Mouse (Mus musculus): ENCODE measurements at regions not wholly inside any gene's neighbourhood (a gene's known extent, or its start where the extent isn't known, plus 50 kb on each side); places are given as distances from the start of the nearest gene placed in this dataset.

- TF ChIP-seq EP300 (IDR thresholded peaks at IDR 0.05; ENCODE audit: low read depth) (no peak), CTCF (IDR thresholded peaks at IDR 0.05; ENCODE audit: low read depth) (no peak)
- Histone ChIP-seq H3K4me1 (ENCODE audit: insufficient read depth) (no peaks in the 10 kb centered on the region), H3K4me2 (ENCODE audit: low read depth, low read length) (no peak overlapping the region), H3K36me3 (replicated peaks; ENCODE audit: insufficient read depth, low read length) (no peaks in the 10 kb centered on the region), H3K9ac (replicated peaks) (no peak overlapping the region), H3K27me3 (ENCODE audit: insufficient read depth, low read length) (no peaks in the 10 kb centered on the region), H3K9me3 (ENCODE audit: low read length) (no peaks in the 10 kb centered on the region), H3K27ac (ENCODE audit: low read depth) (no peak overlapping the region), H3K4me3 (ENCODE audit: low read depth, low read length) (no peak overlapping the region)
- 71% methylated on average over 4 of the region's 4 CpGs for WGBS (ENCODE audit: insufficient replicate concordance)
- DNase-seq (no peak), ATAC-seq (no peak)
Observed at GRCm38 (mm10) chr9:90823574-90824280, 538.5 kb upstream of the Zic4 start.

- Histone ChIP-seq H3K4me3 (ENCODE audit: low read depth, low read length) (no peak overlapping the region), H3K27me3 (ENCODE audit: insufficient read depth, low read length) (no peaks in the 10 kb centered on the region), H3K9me3 (ENCODE audit: low read length) (no peaks in the 10 kb centered on the region), H3K4me1 (ENCODE audit: insufficient read depth) (no peaks in the 10 kb centered on the region), H3K9ac (replicated peaks) (no peak overlapping the region), H3K4me2 (ENCODE audit: low read depth, low read length) (no peak overlapping the region), H3K27ac (ENCODE audit: low read depth) (no peak overlapping the region), H3K36me3 (replicated peaks; ENCODE audit: insufficient read depth, low read length) (no peaks in the 10 kb centered on the region)
- no peak for TF ChIP-seq EP300 (IDR thresholded peaks at IDR 0.05; ENCODE audit: low read depth)
- TF ChIP-seq CTCF (IDR thresholded peaks at IDR 0.05; ENCODE audit: low read depth), result no peak
- ATAC-seq (no peak), DNase-seq (no peak)
- 69% methylated on average over 3 of the region's 3 CpGs for WGBS (ENCODE audit: insufficient replicate concordance)
Observed at GRCm38 (mm10) chr9:90827474-90827873, 534.7 kb upstream of the Zic4 start.

- DNase-seq (no peak), ATAC-seq (no peak)
- Histone ChIP-seq H3K36me3 (replicated peaks; ENCODE audit: insufficient read depth, low read length) (no peaks in the 10 kb centered on the region), H3K27me3 (ENCODE audit: insufficient read depth, low read length) (no peaks in the 10 kb centered on the region), H3K4me3 (ENCODE audit: low read depth, low read length) (no peak overlapping the region), H3K4me2 (ENCODE audit: low read depth, low read length) (no peak overlapping the region), H3K4me1 (ENCODE audit: insufficient read depth) (no peaks in the 10 kb centered on the region), H3K9me3 (ENCODE audit: low read length) (no peaks in the 10 kb centered on the region), H3K27ac (ENCODE audit: low read depth) (no peak overlapping the region), H3K9ac (replicated peaks) (no peak overlapping the region)
- TF ChIP-seq CTCF (IDR thresholded peaks at IDR 0.05; ENCODE audit: low read depth), result no peak
- no peak for TF ChIP-seq EP300 (IDR thresholded peaks at IDR 0.05; ENCODE audit: low read depth)
- 62% methylated on average over 5 of the region's 5 CpGs for whole genome bisulfite sequencing (ENCODE audit: insufficient replicate concordance)
Observed at GRCm38 (mm10) chr9:90828701-90829100, 533.5 kb upstream of the Zic4 start.

GRCm38 (mm10) chr9:90830704-90831103 lies 531.5 kb upstream of the Zic4 start:
- Histone ChIP-seq H3K4me1 (ENCODE audit: insufficient read depth) (no peaks in the 10 kb centered on the region), H3K9me3 (ENCODE audit: low read length) (no peaks in the 10 kb centered on the region), H3K27me3 (ENCODE audit: insufficient read depth, low read length) (no peaks in the 10 kb centered on the region), H3K4me3 (ENCODE audit: low read depth, low read length) (no peak overlapping the region), H3K4me2 (ENCODE audit: low read depth, low read length) (no peak overlapping the region), H3K9ac (replicated peaks) (no peak overlapping the region), H3K27ac (ENCODE audit: low read depth) (no peak overlapping the region), H3K36me3 (replicated peaks; ENCODE audit: insufficient read depth, low read length) (no peaks in the 10 kb centered on the region)
- TF ChIP-seq CTCF (IDR thresholded peaks at IDR 0.05; ENCODE audit: low read depth), result no peak
- TF ChIP-seq EP300 (IDR thresholded peaks at IDR 0.05; ENCODE audit: low read depth), result no peak
- 72% methylated on average over 4 of the region's 4 CpGs for WGBS (ENCODE audit: insufficient replicate concordance)
- ATAC-seq (no peak), DNase-seq (no peak)

DNA sequence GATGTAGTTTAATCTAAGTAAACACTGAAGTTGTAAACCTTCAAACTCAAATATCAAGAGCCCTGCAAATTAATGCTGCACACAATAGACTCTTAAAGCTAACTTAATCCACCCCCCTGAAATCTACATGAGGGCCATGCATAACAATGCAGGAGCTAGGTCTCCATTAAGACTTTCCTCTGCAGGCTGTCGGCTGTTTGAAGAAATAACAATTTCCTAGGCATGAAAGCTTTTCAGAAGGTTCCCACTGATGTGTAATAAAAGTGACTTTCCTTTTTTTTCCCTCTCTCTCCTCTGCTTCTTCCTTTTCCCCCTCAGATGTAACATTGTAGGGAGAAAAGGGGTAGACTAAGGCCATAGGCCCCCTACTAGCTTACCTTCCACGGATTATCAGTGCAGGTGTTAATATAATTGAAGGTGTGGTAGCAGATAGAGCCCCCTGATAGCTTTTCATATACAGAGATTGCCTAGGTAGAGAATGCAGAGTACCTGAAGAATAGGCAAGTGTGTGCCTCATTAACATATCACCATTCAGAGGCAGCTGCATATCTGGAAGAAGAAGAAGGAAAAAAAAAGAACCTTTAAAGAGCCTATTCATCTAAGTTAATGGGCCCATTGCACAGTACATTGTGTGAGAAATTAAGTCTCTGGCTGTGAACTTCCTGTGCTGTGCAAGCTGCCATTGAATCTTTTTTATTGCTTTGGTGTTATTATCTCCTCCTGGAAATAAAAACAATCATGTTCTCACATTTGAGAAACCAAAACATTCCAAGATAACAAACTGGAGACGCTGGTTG lies 528.3 kb upstream of the Zic4 start:
- Histone ChIP-seq H3K4me3 (ENCODE audit: low read depth, low read length) (no peak overlapping the region), H3K27ac (ENCODE audit: low read depth) (no peak overlapping the region), H3K9ac (replicated peaks) (no peak overlapping the region), H3K4me2 (ENCODE audit: low read depth, low read length) (no peak overlapping the region), H3K9me3 (ENCODE audit: low read length) (no peaks in the 10 kb centered on the region), H3K27me3 (ENCODE audit: insufficient read depth, low read length) (no peaks in the 10 kb centered on the region), H3K36me3 (replicated peaks; ENCODE audit: insufficient read depth, low read length) (no peaks in the 10 kb centered on the region), H3K4me1 (ENCODE audit: insufficient read depth) (no peaks in the 10 kb centered on the region)
- no peak for ATAC-seq
- no peak for DNase-seq
- 38% methylated on average over 3 of the region's 3 CpGs for WGBS (ENCODE audit: insufficient replicate concordance)
- TF ChIP-seq CTCF (IDR thresholded peaks at IDR 0.05; ENCODE audit: low read depth) (no peak), EP300 (IDR thresholded peaks at IDR 0.05; ENCODE audit: low read depth) (no peak)

DNA sequence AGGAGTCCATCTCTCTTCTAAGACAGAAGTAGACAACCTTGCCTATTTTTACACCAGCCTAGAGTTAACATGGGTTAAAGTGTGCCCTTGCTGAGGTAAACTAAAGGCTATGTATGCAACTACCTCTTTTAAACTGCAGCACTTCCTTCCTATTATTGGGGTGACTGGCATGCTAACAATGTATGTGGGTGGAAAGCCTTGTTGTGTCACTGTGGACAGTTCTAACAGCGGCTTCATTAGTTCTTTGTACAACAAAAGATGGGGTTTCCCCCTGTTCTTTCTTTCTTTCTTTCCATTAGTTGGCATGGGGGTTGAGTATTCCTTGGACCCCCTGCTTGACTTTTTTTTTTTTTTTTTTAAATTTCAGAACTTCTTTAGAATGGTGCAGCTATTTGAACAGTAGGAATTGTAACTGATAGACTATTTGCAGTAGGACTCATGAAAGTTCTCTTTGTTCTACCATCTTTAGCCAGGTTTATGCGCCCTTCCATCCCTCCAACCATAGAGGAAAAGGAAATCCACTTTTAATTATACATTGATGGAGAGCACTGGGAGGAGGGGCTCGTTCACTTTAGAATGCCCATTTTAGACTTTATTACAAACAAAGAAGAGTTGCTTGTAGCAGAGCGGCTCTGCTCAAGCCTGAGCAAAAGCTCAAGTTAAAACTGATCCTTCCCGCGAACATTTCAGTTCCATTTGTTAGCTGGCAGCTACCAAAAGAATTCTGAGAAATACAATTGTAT lies 523.9 kb upstream of the Zic4 start:
- Histone ChIP-seq H3K4me2 (ENCODE audit: low read depth, low read length) (no peak overlapping the region), H3K9ac (replicated peaks) (no peak overlapping the region), H3K4me3 (ENCODE audit: low read depth, low read length) (no peak overlapping the region), H3K9me3 (ENCODE audit: low read length) (no peaks in the 10 kb centered on the region), H3K27me3 (ENCODE audit: insufficient read depth, low read length) (no peaks in the 10 kb centered on the region), H3K4me1 (ENCODE audit: insufficient read depth) (no peaks in the 10 kb centered on the region), H3K27ac (ENCODE audit: low read depth) (no peak overlapping the region), H3K36me3 (replicated peaks; ENCODE audit: insufficient read depth, low read length) (no peaks in the 10 kb centered on the region)
- 65% methylated on average over 6 of the region's 6 CpGs for WGBS (ENCODE audit: insufficient replicate concordance)
- no peak for ATAC-seq
- TF ChIP-seq EP300 (IDR thresholded peaks at IDR 0.05; ENCODE audit: low read depth) (no peak), CTCF (IDR thresholded peaks at IDR 0.05; ENCODE audit: low read depth) (no peak)
- no peak for DNase-seq

Measured in liver, postnatal 0 days (tissue).